In genomic region chr1:130877889-130878614, GRCm38 (mm10) we compare ENCODE assay signal across 9 mouse cellular contexts. TPM values are rescaled to one million over a fixed set of nuclear protein-coding genes. Genes with fewer than 3 reads are reported as not detected.
DNase-seq lines count a peak whose midpoint lies in the region; ATAC-seq and TF ChIP-seq lines count a peak whose summit lies in the region.
"Had no signal": no experiment of that assay in that cellular context is flagged by ENCODE, and none has a peak within 500 bp of the region (broad histone marks: within the 10 kb centered on the region; RNA-seq: fewer than 3 reads in every experiment).

No protein-coding gene starts in this region.

- DNase-seq in kidney, adult 11 months, result peak; percentile 23
- no peak for DNase-seq in kidney, adult 9 months
- peak; percentile 56 for DNase-seq in forebrain, embryonic 14.5 days (ENCODE audit: low spot score)
- DNase-seq in lung, postnatal 10 days, result peak; percentile 14

- H3K36me3 ChIP-seq in forebrain, embryonic 14.5 days (ENCODE audit: control insufficient read depth, insufficient read depth, low read length), result no peaks in the 10 kb centered on the region
- H3K36me3 ChIP-seq in kidney, embryonic 15.5 days, result no peaks in the 10 kb centered on the region
- H3K36me3 ChIP-seq in small intestine, adult 2 months (ENCODE audit: control insufficient read depth, insufficient read depth, low read length), result no peaks in the 10 kb centered on the region

- H3K9me3 ChIP-seq in forebrain, embryonic 14.5 days (replicated peaks; ENCODE audit: control insufficient read depth, low read length), result no peaks in the 10 kb centered on the region
- no peaks in the 10 kb centered on the region for H3K9me3 ChIP-seq in kidney, embryonic 15.5 days (replicated peaks)

- TF ChIP-seq POLR2A in small intestine, adult 2 months (IDR thresholded peaks at IDR 0.05; ENCODE audit: low read depth, low read length), result no peak

- peak overlapping the region; percentile 68 for H3K4me2 ChIP-seq in forebrain, embryonic 14.5 days (ENCODE audit: low read length)
- H3K4me2 ChIP-seq in kidney, embryonic 15.5 days, result peak overlapping the region; percentile 84

- peak overlapping the region; percentile 35 for H3K4me3 ChIP-seq in forebrain, embryonic 14.5 days (ENCODE audit: low read depth, low read length)
- peak overlapping the region; percentile 47 for H3K4me3 ChIP-seq in kidney, embryonic 15.5 days (replicated peaks)
- H3K4me3 ChIP-seq in small intestine, adult 2 months (ENCODE audit: low read depth, low read length), result peak overlapping the region; percentile 46

- ATAC-seq in activated CD4-positive, CD25-positive, alpha-beta regulatory T cell, adult 4 months, result peak; percentile 50
- peak; percentile 82 for ATAC-seq in forebrain, embryonic 14.5 days
- peak; percentile 75 for ATAC-seq in kidney, embryonic 15.5 days (replicated peaks; ENCODE audit: low FRiP score)
- ATAC-seq in erythroid progenitor cell, adult 5-6 weeks (replicated peaks; ENCODE audit: low FRiP score, poor library complexity, severe bottlenecking), result no peak

- no peak for TF ChIP-seq CTCF in small intestine, adult 2 months (IDR thresholded peaks at IDR 0.05; ENCODE audit: extremely low read depth, insufficient read length, insufficient replicate concordance, low read depth, low read length)

- H3K9ac ChIP-seq in forebrain, embryonic 14.5 days (ENCODE audit: low read length), result peak overlapping the region; percentile 50
- H3K9ac ChIP-seq in kidney, embryonic 15.5 days, result peak overlapping the region; percentile 25

- H3K4me1 ChIP-seq in forebrain, embryonic 14.5 days (ENCODE audit: control insufficient read depth, insufficient read depth, low read length), result no peaks in the 10 kb centered on the region
- peaks cover 8% of the 10 kb centered on the region for H3K4me1 ChIP-seq in kidney, embryonic 15.5 days
- peaks cover 4% of the 10 kb centered on the region for H3K4me1 ChIP-seq in small intestine, adult 2 months (ENCODE audit: control insufficient read depth, insufficient read depth, insufficient read length, low read length)

- H3K27me3 ChIP-seq in forebrain, embryonic 14.5 days (replicated peaks; ENCODE audit: control insufficient read depth, insufficient read depth, low read length), result no peaks in the 10 kb centered on the region
- peaks cover 51% of the 10 kb centered on the region for H3K27me3 ChIP-seq in kidney, embryonic 15.5 days
- peaks cover 5% of the 10 kb centered on the region for H3K27me3 ChIP-seq in small intestine, adult 2 months (ENCODE audit: control insufficient read depth, insufficient read depth, low read length)

- H3K27ac ChIP-seq in forebrain, embryonic 14.5 days (ENCODE audit: low read depth, low read length), result no peak overlapping the region
- H3K27ac ChIP-seq in kidney, embryonic 15.5 days, result no peak overlapping the region
- H3K27ac ChIP-seq in small intestine, adult 2 months (ENCODE audit: insufficient read depth, low read depth, low read length), result no peak overlapping the region

- 2% methylated on average over 43 of the region's 43 CpGs for WGBS in forebrain, embryonic 14.5 days
- 3% methylated on average over 43 of the region's 43 CpGs for WGBS in kidney, embryonic 15.5 days
- 2% methylated on average over 43 of the region's 43 CpGs for WGBS in small intestine, adult 2 months

RNA-seq across cellular contexts. Expression of gene Il24, which starts 9.2 kb away (rescaled TPM):
- not detected for polyA plus RNA-seq in activated CD4-positive, CD25-positive, alpha-beta regulatory T cell, adult 4 months (2017; shearing (Covaris generic))
- not detected in 2 replicates for polyA plus RNA-seq in forebrain, embryonic 14.5 days (2014; fragmentation: Nextera tagmentation; extraction: Ambion mirVana)
- polyA plus RNA-seq in kidney, embryonic 15.5 days (2015; fragmentation: Nextera tagmentation; extraction: Ambion mirVana), result 0.13 TPM in 1 of 2 replicates, not detected in the other
- not detected in 2 replicates for polyA plus RNA-seq in small intestine, adult 2 months (2012; rRNA removed)
- not detected in 2 replicates for total RNA-seq in erythroid progenitor cell, adult 5-6 weeks (2015; ENCODE audit: low replicate concordance)
- total RNA-seq in erythroid progenitor cell, adult 5-6 weeks (2017; ENCODE audit: low replicate concordance), result not detected in 2 replicates
- total RNA-seq: adrenal gland, adult 18-20 months had no signal

RNA-seq across cellular contexts. Expression of gene Fcmr, which starts 12.6 kb away (rescaled TPM):
- 1 to 10 TPM in 1 of 2 experiments, under 1 TPM in 1; 0.56 to 6.0 TPM for polyA plus RNA-seq in activated CD4-positive, CD25-positive, alpha-beta regulatory T cell, adult 4 months (2017; shearing (Covaris generic))
- polyA plus RNA-seq in forebrain, embryonic 14.5 days (2014; fragmentation: Nextera tagmentation; extraction: Ambion mirVana), result not detected in 2 replicates
- polyA plus RNA-seq in kidney, embryonic 15.5 days (2015; fragmentation: Nextera tagmentation; extraction: Ambion mirVana), result 0.47 TPM in 1 of 2 replicates, not detected in the other
- polyA plus RNA-seq in small intestine, adult 2 months (2012; rRNA removed), result 10.4 and 10.7 TPM in 2 replicates
- total RNA-seq in erythroid progenitor cell, adult 5-6 weeks (2015; ENCODE audit: low replicate concordance), result 11.2 and 16.3 TPM in 2 replicates
- 4.7 and 9.2 TPM in 2 replicates for total RNA-seq in erythroid progenitor cell, adult 5-6 weeks (2017; ENCODE audit: low replicate concordance)

RNA-seq across cellular contexts. Expression of gene Il20, which starts 33.2 kb away (rescaled TPM):
- not detected for polyA plus RNA-seq in activated CD4-positive, CD25-positive, alpha-beta regulatory T cell, adult 4 months (2017; shearing (Covaris generic))
- polyA plus RNA-seq in forebrain, embryonic 14.5 days (2014; fragmentation: Nextera tagmentation; extraction: Ambion mirVana), result not detected in 2 replicates
- polyA plus RNA-seq in kidney, embryonic 15.5 days (2015; fragmentation: Nextera tagmentation; extraction: Ambion mirVana), result not detected in 2 replicates
- not detected in 2 replicates for polyA plus RNA-seq in small intestine, adult 2 months (2012; rRNA removed)
- total RNA-seq in erythroid progenitor cell, adult 5-6 weeks (2015; ENCODE audit: low replicate concordance), result not detected in 2 replicates
- not detected in 2 replicates for total RNA-seq in erythroid progenitor cell, adult 5-6 weeks (2017; ENCODE audit: low replicate concordance)
- total RNA-seq: adrenal gland, adult 18-20 months had no signal

RNA-seq across cellular contexts. Expression of gene Pigr, which starts 51.6 kb away (rescaled TPM):
- under 1 TPM in 1 of 2 experiments, not detected in 1; 0.19 TPM for polyA plus RNA-seq in activated CD4-positive, CD25-positive, alpha-beta regulatory T cell, adult 4 months (2017; shearing (Covaris generic))
- not detected in 2 replicates for polyA plus RNA-seq in forebrain, embryonic 14.5 days (2014; fragmentation: Nextera tagmentation; extraction: Ambion mirVana)
- 0.05 TPM in 1 of 2 replicates, not detected in the other for polyA plus RNA-seq in kidney, embryonic 15.5 days (2015; fragmentation: Nextera tagmentation; extraction: Ambion mirVana)
- 747 and 1,110 TPM in 2 replicates for polyA plus RNA-seq in small intestine, adult 2 months (2012; rRNA removed)
- total RNA-seq in erythroid progenitor cell, adult 5-6 weeks (2015; ENCODE audit: low replicate concordance), result not detected in 2 replicates
- total RNA-seq in erythroid progenitor cell, adult 5-6 weeks (2017; ENCODE audit: low replicate concordance), result not detected in 2 replicates
